Mouse (Mus musculus): Measurements from ENCODE around the gene Cdh13.

DNA sequence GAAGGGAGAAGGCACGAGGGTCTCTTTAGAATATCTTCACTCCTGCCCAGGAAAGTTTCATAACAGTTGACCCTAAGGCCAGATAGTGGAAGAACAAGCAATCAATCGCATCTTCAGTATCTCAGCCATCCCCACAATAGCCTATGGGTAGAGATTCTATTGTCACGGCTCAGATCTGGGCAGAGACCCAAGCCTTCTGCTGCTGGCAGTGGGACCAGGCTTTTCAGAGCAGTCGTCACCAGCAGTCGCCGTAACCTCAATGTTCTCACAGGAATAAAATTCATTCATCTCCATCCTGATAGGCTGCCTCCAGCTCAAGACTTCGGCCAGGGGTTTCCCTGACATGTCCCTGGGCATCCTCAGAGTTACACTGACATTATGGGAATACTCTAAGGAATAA lies 751.6 kb downstream of the Cdh13 start:
- no peak for TF ChIP-seq POLR2A (IDR thresholded peaks at IDR 0.05; ENCODE audit: borderline replicate concordance, control insufficient read depth, low read depth, low read length)
- TF ChIP-seq CTCF (IDR thresholded peaks at IDR 0.05; ENCODE audit: control insufficient read depth, insufficient read depth, low read length): no peak

Measured in bone marrow, adult 2 months (tissue).